Mouse (Mus musculus): ENCODE measurements around the gene Oas1e. TPM values are rescaled to one million over a fixed set of nuclear protein-coding genes. Genes with fewer than 3 reads are reported as not detected.
"Not testable (repeated sequence)": the region's sequence is repeated elsewhere in the genome, so short reads cannot be mapped to it uniquely, and the experiment has no call there.

Gene Oas1e
- polyA plus RNA-seq (2012; rRNA removed) = not detected in 2 replicates

- H3K4me1 ChIP-seq (ENCODE audit: control insufficient read depth, insufficient read depth, low read length); H3K4me3 ChIP-seq (ENCODE audit: insufficient read depth, low read length); H3K27ac ChIP-seq (ENCODE audit: insufficient read depth, low read length): not testable (repeated sequence)
These were observed at the start of gene Oas1e for GRCm38 (mm10) chr5:120795480-120796034. Gene Oas1e, minus strand, starts transcription at chr5:120795530.

- TF ChIP-seq POLR2A (IDR thresholded peaks at IDR 0.05; ENCODE audit: extremely low read depth, insufficient read depth, low read length) (no peak), CTCF (IDR thresholded peaks at IDR 0.05; ENCODE audit: extremely low read depth, insufficient read depth, low read length) (no peak)
- Histone ChIP-seq H3K4me1 (ENCODE audit: control insufficient read depth, insufficient read depth, low read length) (no peaks in the 10 kb centered on the region), H3K27ac (ENCODE audit: insufficient read depth, low read length) (no peak overlapping the region), H3K4me3 (ENCODE audit: insufficient read depth, low read length) (no peak overlapping the region)
These were observed 49.4 kb upstream of the Oas1e start for GRCm38 (mm10) chr5:120844713-120845112.

GRCm38 (mm10) chr5:120836731-120837585, 41.6 kb upstream of the Oas1e start:
- no peak overlapping the region for H3K27ac ChIP-seq (ENCODE audit: insufficient read depth, low read length)
- TF ChIP-seq CTCF (IDR thresholded peaks at IDR 0.05; ENCODE audit: extremely low read depth, insufficient read depth, low read length) (peak; percentile 62), POLR2A (IDR thresholded peaks at IDR 0.05; ENCODE audit: extremely low read depth, insufficient read depth, low read length) (no peak)

GRCm38 (mm10) chr5:120833335-120834280, 38.3 kb upstream of the Oas1e start:
- Histone ChIP-seq H3K27ac (ENCODE audit: insufficient read depth, low read length) (no peak overlapping the region), H3K4me1 (ENCODE audit: control insufficient read depth, insufficient read depth, low read length) (no peaks in the 10 kb centered on the region), H3K4me3 (ENCODE audit: insufficient read depth, low read length) (no peak overlapping the region)
- TF ChIP-seq POLR2A (IDR thresholded peaks at IDR 0.05; ENCODE audit: extremely low read depth, insufficient read depth, low read length) (no peak), CTCF (IDR thresholded peaks at IDR 0.05; ENCODE audit: extremely low read depth, insufficient read depth, low read length) (no peak)

More at GRCm38 (mm10) chr5:120836731-120837585, 41.6 kb upstream of the Oas1e start:
- no peaks in the 10 kb centered on the region for H3K4me1 ChIP-seq (ENCODE audit: control insufficient read depth, insufficient read depth, low read length)
- no peak overlapping the region for H3K4me3 ChIP-seq (ENCODE audit: insufficient read depth, low read length)

GRCm38 (mm10) chr5:120831031-120831430, 35.7 kb upstream of the Oas1e start:
- Histone ChIP-seq H3K4me1 (ENCODE audit: control insufficient read depth, insufficient read depth, low read length) (no peaks in the 10 kb centered on the region), H3K27ac (ENCODE audit: insufficient read depth, low read length) (no peak overlapping the region), H3K4me3 (ENCODE audit: insufficient read depth, low read length) (no peak overlapping the region)
- no peak for TF ChIP-seq POLR2A (IDR thresholded peaks at IDR 0.05; ENCODE audit: extremely low read depth, insufficient read depth, low read length)
- no peak for TF ChIP-seq CTCF (IDR thresholded peaks at IDR 0.05; ENCODE audit: extremely low read depth, insufficient read depth, low read length)

GRCm38 (mm10) chr5:120818999-120819398, 23.7 kb upstream of the Oas1e start:
- no peaks in the 10 kb centered on the region for H3K4me1 ChIP-seq (ENCODE audit: control insufficient read depth, insufficient read depth, low read length)
- no peak overlapping the region for H3K27ac ChIP-seq (ENCODE audit: insufficient read depth, low read length)

GRCm38 (mm10) chr5:120815949-120816348, 20.6 kb upstream of the Oas1e start:
- Histone ChIP-seq H3K4me3 (ENCODE audit: insufficient read depth, low read length) (no peak overlapping the region), H3K4me1 (ENCODE audit: control insufficient read depth, insufficient read depth, low read length) (no peaks in the 10 kb centered on the region), H3K27ac (ENCODE audit: insufficient read depth, low read length) (no peak overlapping the region)
- TF ChIP-seq POLR2A (IDR thresholded peaks at IDR 0.05; ENCODE audit: extremely low read depth, insufficient read depth, low read length) = no peak
- peak; percentile 30; the same call in 1 of the 2 replicates for TF ChIP-seq CTCF (IDR thresholded peaks at IDR 0.05; ENCODE audit: extremely low read depth, insufficient read depth, low read length)

More at GRCm38 (mm10) chr5:120818999-120819398, 23.7 kb upstream of the Oas1e start:
- no peak overlapping the region for H3K4me3 ChIP-seq (ENCODE audit: insufficient read depth, low read length)
- no peak for TF ChIP-seq POLR2A (IDR thresholded peaks at IDR 0.05; ENCODE audit: extremely low read depth, insufficient read depth, low read length)
- TF ChIP-seq CTCF (IDR thresholded peaks at IDR 0.05; ENCODE audit: extremely low read depth, insufficient read depth, low read length) = no peak

- H3K4me3 ChIP-seq (ENCODE audit: insufficient read depth, low read length) = no peak overlapping the region; the same call in 1 of the 2 replicates
These were observed 17.7 kb upstream of the Oas1e start for GRCm38 (mm10) chr5:120813023-120813422.

More at GRCm38 (mm10) chr5:120813023-120813422, 17.7 kb upstream of the Oas1e start:
- no peak for TF ChIP-seq POLR2A (IDR thresholded peaks at IDR 0.05; ENCODE audit: extremely low read depth, insufficient read depth, low read length)
- no peak for TF ChIP-seq CTCF (IDR thresholded peaks at IDR 0.05; ENCODE audit: extremely low read depth, insufficient read depth, low read length)
- no peak overlapping the region for H3K27ac ChIP-seq (ENCODE audit: insufficient read depth, low read length)
- no peaks in the 10 kb centered on the region for H3K4me1 ChIP-seq (ENCODE audit: control insufficient read depth, insufficient read depth, low read length)

Measured in cortical plate, adult 2 months (tissue).